Mouse (Mus musculus): ENCODE measurements at regions not wholly inside any gene's neighbourhood (a gene's known extent, or its start where the extent isn't known, plus 50 kb on each side); places are given as distances from the start of the nearest gene placed in this dataset.

DNA sequence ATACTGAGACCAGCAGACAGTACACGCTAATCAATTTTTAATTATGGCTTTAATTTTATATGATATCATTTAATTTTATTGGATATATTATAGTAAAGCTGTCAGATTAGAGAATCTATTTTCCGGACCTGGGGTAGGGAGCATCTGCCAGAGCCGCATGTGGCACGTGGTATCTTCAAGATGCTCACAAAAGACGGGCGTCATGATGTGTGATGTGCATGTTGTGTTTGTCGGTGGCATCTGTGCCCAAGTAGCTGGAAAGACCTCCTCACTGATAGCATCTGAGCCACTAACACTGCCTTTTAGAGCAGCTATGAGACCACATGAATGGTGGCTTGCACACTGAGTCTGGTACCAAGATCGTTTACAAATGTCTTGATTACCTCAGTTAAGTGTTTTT, 652.9 kb upstream of the Vstm2b start:
- no peak for TF ChIP-seq CTCF (IDR thresholded peaks at IDR 0.05; ENCODE audit: extremely low read depth, insufficient read length, insufficient replicate concordance, low read depth, low read length)
- no peak for TF ChIP-seq POLR2A (IDR thresholded peaks at IDR 0.05; ENCODE audit: low read depth, low read length)

Measured in small intestine, adult 2 months (tissue).